Mouse (Mus musculus) induced T-regulatory cell, adult 2 months (primary cell): ENCODE results near the gene Casz1.

Source experiments
- DNase-seq: peaks from one replicate; pipeline ENCODE4 v3.0.0-alpha.2; 2012; ENCODE audit warnings: low read depth

The Casz1 gene

GRCm38 (mm10) chr4:148846724-148847123 lies 42.5 kb downstream of the Casz1 start:
- DNase-seq, result no peak

- no peak for DNase-seq
Observed at GRCm38 (mm10) chr4:148847636-148848035, 43.4 kb downstream of the Casz1 start.

- DNase-seq, result no peak
Observed at GRCm38 (mm10) chr4:148849437-148849836, 45.2 kb downstream of the Casz1 start.

- no peak for DNase-seq
Observed at GRCm38 (mm10) chr4:148853057-148853456, 48.8 kb downstream of the Casz1 start.

- DNase-seq, result no peak
Observed at GRCm38 (mm10) chr4:148854093-148854492, 49.9 kb downstream of the Casz1 start.

GRCm38 (mm10) chr4:148855527-148855926 lies 51.3 kb downstream of the Casz1 start:
- no peak for DNase-seq

GRCm38 (mm10) chr4:148856216-148856615 lies 52.0 kb downstream of the Casz1 start:
- no peak for DNase-seq

GRCm38 (mm10) chr4:148857398-148858084 lies 53.3 kb downstream of the Casz1 start:
- no peak for DNase-seq

- no peak for DNase-seq
Observed at GRCm38 (mm10) chr4:148858194-148858593, 54.0 kb downstream of the Casz1 start.

GRCm38 (mm10) chr4:148859415-148859814 lies 55.2 kb downstream of the Casz1 start:
- DNase-seq, result no peak

- no peak for DNase-seq
Observed at GRCm38 (mm10) chr4:148859906-148860491, 55.8 kb downstream of the Casz1 start.

GRCm38 (mm10) chr4:148860636-148861035 lies 56.4 kb downstream of the Casz1 start:
- DNase-seq, result no peak

- DNase-seq, result no peak
Observed at GRCm38 (mm10) chr4:148866812-148867470, 62.7 kb downstream of the Casz1 start.

GRCm38 (mm10) chr4:148867721-148868397 lies 63.6 kb downstream of the Casz1 start:
- no peak for DNase-seq

GRCm38 (mm10) chr4:148869566-148869965 lies 65.3 kb downstream of the Casz1 start:
- DNase-seq, result no peak

GRCm38 (mm10) chr4:148870496-148870895 lies 66.3 kb downstream of the Casz1 start:
- DNase-seq, result no peak

GRCm38 (mm10) chr4:148871751-148872334 lies 67.6 kb downstream of the Casz1 start:
- DNase-seq, result no peak

GRCm38 (mm10) chr4:148872372-148872771 lies 68.1 kb downstream of the Casz1 start:
- DNase-seq, result no peak

GRCm38 (mm10) chr4:148872783-148873182 lies 68.6 kb downstream of the Casz1 start:
- DNase-seq, result no peak

- no peak for DNase-seq
Observed at GRCm38 (mm10) chr4:148876166-148876565, 71.9 kb downstream of the Casz1 start.

- DNase-seq, result no peak
Observed at GRCm38 (mm10) chr4:148876867-148877266, 72.6 kb downstream of the Casz1 start.
